Mouse (Mus musculus): ENCODE measurements at regions not wholly inside any gene's neighbourhood (a gene's known extent, or its start where the extent isn't known, plus 50 kb on each side); places are given as distances from the start of the nearest gene placed in this dataset.
A peak's percentile ranks its signal among the peaks of the same experiment; 100 is the strongest.

GRCm38 (mm10) chrX:61652377-61652776 is 56.9 kb upstream of the Ldoc1 start:
- DNase-seq (ENCODE audit: low spot score in 2 of 2), result no peak

GRCm38 (mm10) chrX:61653077-61653476 is 56.2 kb upstream of the Ldoc1 start:
- intact Hi-C loops (cut with DNase I), result no loop called here

More at GRCm38 (mm10) chrX:61652377-61652776, 56.9 kb upstream of the Ldoc1 start:
- intact Hi-C loops (cut with DNase I), result no loop called here

More at GRCm38 (mm10) chrX:61653077-61653476, 56.2 kb upstream of the Ldoc1 start:
- DNase-seq (ENCODE audit: low spot score in 2 of 2), result peak; percentile 4 to 7

Measured in left cerebral cortex, postnatal 36 days (tissue).